Mouse (Mus musculus) ES-Bruce4 (cell line): Measurements from ENCODE around the gene Plppr3. TPM values are rescaled to one million over a fixed set of nuclear protein-coding genes. Genes with fewer than 3 reads are reported as not detected.
A peak's percentile ranks its signal among the peaks of the same experiment; 100 is the strongest.

Experiments used
- H3K27ac ChIP-seq: 2 replicates; pipeline ENCODE4 v1.5.1; 2012; ENCODE audit warnings: low read length, inconsistent platforms; ENCODE audit not compliant: insufficient read depth
- H3K27me3 ChIP-seq: 2 replicates; pipeline ENCODE4 v1.6.1; 2012; ENCODE audit warnings: mild to moderate bottlenecking, low read length, inconsistent platforms; ENCODE audit not compliant: control insufficient read depth, poor library complexity, insufficient read depth, severe bottlenecking
- H3K36me3 ChIP-seq: 2 replicates; pipeline ENCODE4 v1.6.1; 2012; ENCODE audit warnings: inconsistent platforms, mild to moderate bottlenecking, low read length, moderate library complexity; ENCODE audit not compliant: control insufficient read depth, poor library complexity, insufficient read depth, severe bottlenecking
- H3K4me1 ChIP-seq: one replicate; pipeline ENCODE4 v1.8.1; 2011; ENCODE audit warnings: low read length; ENCODE audit not compliant: control insufficient read depth, insufficient read depth
- H3K4me3 ChIP-seq: 2 replicates; pipeline ENCODE4 v1.5.1; 2011; ENCODE audit warnings: low read depth, mild to moderate bottlenecking, low read length
- H3K9ac ChIP-seq: 2 replicates; pipeline ENCODE4 v1.6.1; 2012; ENCODE audit warnings: low read depth, mild to moderate bottlenecking, inconsistent platforms; ENCODE audit not compliant: poor library complexity, severe bottlenecking
- H3K9me3 ChIP-seq: replicated peaks from 2 replicates; pipeline ENCODE4 v1.6.1; 2012; ENCODE audit warnings: mild to moderate bottlenecking, low read length, inconsistent platforms; ENCODE audit not compliant: control insufficient read depth, poor library complexity, insufficient read depth, severe bottlenecking
- CTCF ChIP-seq: IDR thresholded peaks from one replicate; pipeline ENCODE4 v1.8.1; 2011; ENCODE audit warnings: low read depth, low read length
- EP300 ChIP-seq: IDR thresholded peaks from 2 replicates; pipeline ENCODE4 v1.6.1; 2011; ENCODE audit warnings: low read depth, low read length; ENCODE audit not compliant: insufficient read depth
- POLR2A ChIP-seq: IDR thresholded peaks from one replicate; pipeline ENCODE4 v1.8.1; 2011; ENCODE audit warnings: low read length; ENCODE audit not compliant: insufficient read depth
- polyA plus RNA-seq: library from polyadenylated mRNA; stranded (reverse); fragments of >200 nt; gene quantifications from 2 replicates; pipeline ENCODE4 v1.2.4, GENCODE M21; 2011; ENCODE audit warnings: low read depth; ENCODE audit not compliant: missing spikeins, insufficient read depth, insufficient read length

Gene Plppr3
- polyA plus RNA-seq, 1 experiment, result 6.4 TPM

DNA sequence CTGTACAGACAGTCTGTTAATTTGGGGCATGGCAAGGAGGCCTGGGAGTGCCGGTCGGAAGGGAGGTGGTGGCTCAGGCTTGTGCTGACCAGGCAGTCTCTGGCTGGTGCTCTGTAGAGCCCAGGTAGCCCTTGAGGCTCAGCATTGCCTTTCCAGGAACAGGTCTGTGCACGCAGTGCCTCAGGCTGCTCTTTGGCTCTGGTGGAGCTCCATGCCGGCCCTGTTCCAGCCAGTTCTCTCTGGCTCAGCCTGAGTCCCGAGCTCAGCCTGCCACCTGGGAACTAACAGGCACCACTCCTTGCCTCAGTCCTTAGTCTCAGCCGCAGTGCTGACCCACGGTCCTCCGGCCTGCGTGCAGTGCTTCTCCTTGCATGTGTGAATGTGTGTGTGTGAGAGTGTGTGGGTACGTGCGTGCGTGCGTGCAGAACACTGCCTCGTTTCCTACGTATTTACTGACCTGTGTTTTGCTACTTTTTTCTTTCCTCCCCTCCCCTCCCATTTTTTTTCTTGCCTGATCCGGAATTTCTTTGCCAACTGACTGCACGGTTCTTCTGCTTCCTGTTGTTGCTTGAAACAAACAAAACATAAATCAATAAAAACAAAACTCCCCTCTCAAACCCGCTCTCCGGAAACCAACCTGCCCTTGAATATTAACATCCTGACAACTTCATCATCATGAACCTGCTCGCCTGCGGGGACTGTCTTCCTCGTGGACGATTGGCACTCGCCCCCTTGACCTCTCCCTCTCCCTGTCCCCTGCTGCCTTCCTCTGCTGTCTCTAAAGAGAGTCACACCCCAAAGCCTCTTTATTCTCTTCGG lies 13.0 kb downstream of the Plppr3 start:
- Histone ChIP-seq H3K9ac (no peak overlapping the region), H3K9me3 (no peaks in the 10 kb centered on the region), H3K27me3 (no peaks in the 10 kb centered on the region), H3K4me3 (no peak overlapping the region), H3K27ac (no peak overlapping the region), H3K4me1 (peaks cover 5% of the 10 kb centered on the region), H3K36me3 (peaks cover 62% of the 10 kb centered on the region)
- TF ChIP-seq EP300 (no peak), CTCF (no peak), POLR2A (no peak)

DNA sequence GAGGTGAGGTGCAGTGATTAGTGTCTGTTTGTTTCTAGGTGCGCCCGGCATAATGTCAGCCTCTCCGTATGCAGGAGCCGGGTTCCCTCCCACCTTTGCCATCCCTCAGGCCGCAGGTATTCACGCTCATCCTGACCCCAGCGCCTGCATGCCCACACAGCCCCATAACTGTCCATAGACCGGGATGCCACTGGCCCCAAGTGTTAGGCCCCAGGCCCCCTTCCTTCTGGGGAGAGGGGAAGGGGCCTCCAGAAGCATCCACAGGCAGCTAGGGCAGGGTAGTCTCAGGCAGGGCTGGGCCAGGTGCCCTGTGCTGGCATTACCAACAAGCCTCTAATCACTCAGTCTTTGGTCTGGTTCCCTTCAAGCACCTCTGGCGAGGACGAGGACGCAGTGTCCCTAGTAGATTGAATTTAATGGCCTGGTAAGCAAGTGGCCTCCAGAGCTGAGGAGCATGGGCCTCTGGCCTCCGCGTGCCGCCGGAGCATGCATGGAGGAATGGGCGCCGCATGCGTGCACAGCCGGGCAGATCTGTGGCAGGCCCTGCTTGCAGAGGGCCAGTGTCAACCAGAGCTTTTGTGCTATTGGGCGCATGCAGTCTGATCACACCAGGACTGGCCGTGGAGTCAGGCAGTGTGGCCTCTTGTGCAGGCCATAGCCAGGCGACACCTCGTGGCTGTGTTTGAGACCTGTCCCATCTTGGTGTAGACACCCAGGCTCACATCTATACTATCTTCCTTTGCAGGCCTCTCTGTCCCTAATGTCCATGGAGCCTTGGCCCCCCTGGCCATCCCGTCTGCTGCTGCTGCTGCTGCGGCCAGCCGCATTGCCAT lies 14.1 kb downstream of the Plppr3 start:
- no peak overlapping the region for H3K4me3 ChIP-seq
- H3K27ac ChIP-seq, result no peak overlapping the region
- H3K36me3 ChIP-seq, result peaks cover 65% of the 10 kb centered on the region
- TF ChIP-seq POLR2A, result no peak
- TF ChIP-seq EP300, result no peak
- TF ChIP-seq CTCF, result no peak
- no peak overlapping the region for H3K9ac ChIP-seq
- no peaks in the 10 kb centered on the region for H3K27me3 ChIP-seq
- peaks cover 5% of the 10 kb centered on the region for H3K4me1 ChIP-seq
- H3K9me3 ChIP-seq, result no peaks in the 10 kb centered on the region

DNA sequence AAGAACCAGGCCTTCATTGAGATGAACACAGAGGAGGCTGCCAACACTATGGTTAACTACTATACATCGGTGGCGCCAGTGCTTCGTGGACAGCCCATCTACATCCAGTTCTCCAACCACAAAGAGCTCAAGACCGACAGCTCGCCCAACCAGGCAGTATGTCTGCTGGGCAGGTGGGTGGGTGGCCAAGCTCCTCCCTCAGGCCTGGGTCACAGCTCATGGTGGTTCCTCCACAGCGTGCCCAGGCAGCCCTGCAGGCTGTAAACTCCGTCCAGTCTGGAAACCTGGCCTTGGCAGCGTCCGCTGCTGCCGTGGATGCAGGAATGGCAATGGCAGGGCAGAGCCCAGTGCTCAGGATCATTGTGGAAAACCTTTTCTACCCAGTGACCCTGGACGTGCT lies 15.3 kb downstream of the Plppr3 start:
- Histone ChIP-seq H3K27ac (no peak overlapping the region), H3K4me3 (no peak overlapping the region), H3K4me1 (peaks cover 5% of the 10 kb centered on the region), H3K27me3 (no peaks in the 10 kb centered on the region), H3K36me3 (peaks cover 65% of the 10 kb centered on the region), H3K9ac (no peak overlapping the region), H3K9me3 (no peaks in the 10 kb centered on the region)
- TF ChIP-seq EP300 (no peak), POLR2A (no peak)

DNA sequence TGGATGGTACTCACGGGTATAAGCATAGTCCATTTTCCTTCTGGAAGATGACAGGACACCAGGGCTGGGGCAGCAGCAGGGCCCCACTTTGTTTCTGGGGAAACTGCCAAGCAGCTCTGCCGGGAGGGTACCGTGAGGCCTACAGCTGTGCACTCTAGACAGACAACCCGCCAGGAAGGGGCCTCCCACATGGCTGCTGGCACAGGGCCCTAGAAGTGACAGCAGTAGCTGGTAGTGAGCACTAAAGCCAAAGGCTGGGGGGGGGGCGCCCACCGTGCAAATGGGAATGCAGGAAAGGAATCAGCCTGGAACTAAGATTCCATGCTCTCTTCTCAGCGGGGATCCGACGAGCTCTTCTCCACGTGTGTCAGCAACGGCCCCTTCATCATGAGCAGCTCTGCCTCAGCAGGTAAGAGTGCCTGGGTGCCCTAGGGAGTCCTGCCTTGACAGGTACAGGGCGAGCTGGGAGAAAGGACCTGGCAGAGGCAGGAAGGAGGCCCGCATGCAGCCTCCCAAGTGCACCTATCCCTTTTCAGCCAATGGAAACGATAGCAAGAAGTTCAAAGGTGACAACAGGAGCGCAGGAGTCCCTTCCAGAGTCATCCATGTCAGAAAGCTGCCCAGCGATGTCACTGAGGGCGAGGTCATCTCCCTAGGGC lies 15.9 kb downstream of the Plppr3 start:
- TF ChIP-seq POLR2A (no peak), EP300 (no peak), CTCF (no peak)
- Histone ChIP-seq H3K27ac (no peak overlapping the region), H3K4me3 (no peak overlapping the region), H3K4me1 (peaks cover 5% of the 10 kb centered on the region), H3K36me3 (peaks cover 65% of the 10 kb centered on the region), H3K27me3 (no peaks in the 10 kb centered on the region), H3K9me3 (no peaks in the 10 kb centered on the region), H3K9ac (no peak overlapping the region)

DNA sequence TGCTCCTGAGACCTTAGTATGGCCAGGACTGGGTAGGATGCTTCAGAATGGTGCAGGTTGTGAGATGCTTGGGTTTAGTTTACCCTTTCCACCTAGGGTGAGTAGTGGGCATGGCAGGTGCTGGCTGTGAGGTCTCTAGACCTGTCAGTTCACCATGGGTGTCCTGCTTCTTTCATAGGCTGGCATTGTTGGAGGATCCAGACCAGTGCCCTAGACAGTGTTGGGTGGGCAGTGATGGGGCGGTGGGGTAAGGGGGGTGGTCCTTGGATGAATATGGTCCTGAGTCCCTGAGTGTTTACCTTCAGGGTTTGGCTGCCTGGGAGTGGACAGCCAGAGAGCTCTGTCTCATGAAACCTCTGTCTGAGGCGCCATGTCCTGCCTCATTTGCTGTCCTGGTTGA lies 16.5 kb downstream of the Plppr3 start:
- H3K36me3 ChIP-seq, result peaks cover 62% of the 10 kb centered on the region
- H3K27me3 ChIP-seq, result no peaks in the 10 kb centered on the region
- TF ChIP-seq POLR2A (no peak), EP300 (no peak), CTCF (no peak)
- H3K4me3 ChIP-seq, result no peak overlapping the region
- H3K9me3 ChIP-seq, result no peaks in the 10 kb centered on the region
- H3K4me1 ChIP-seq, result peaks cover 5% of the 10 kb centered on the region
- H3K9ac ChIP-seq, result peak overlapping the region; percentile 93; the same call in 1 of the 2 replicates
- 0 out of 2 replicates have a peak overlapping the region, but pooled peaks have one; percentile 9 for H3K27ac ChIP-seq

DNA sequence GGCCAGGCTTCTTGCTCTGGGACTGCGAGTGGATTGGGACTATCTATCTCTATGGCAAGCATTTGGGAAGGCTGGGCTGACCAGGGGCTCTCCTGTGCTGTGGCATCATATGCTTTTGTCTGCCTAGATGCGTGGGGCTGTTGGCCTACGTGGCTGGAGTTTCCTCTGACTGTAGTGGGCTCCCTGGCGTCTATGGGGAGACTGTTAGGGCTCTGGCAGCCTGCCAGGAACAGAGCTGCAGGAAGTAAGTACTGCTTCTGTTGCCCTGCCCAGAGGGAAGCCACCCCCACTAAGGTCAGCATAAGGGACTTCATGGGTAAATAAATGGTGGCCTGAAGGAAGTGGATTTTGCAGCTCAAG lies 17.0 kb downstream of the Plppr3 start:
- peaks cover 5% of the 10 kb centered on the region for H3K4me1 ChIP-seq
- no peak for TF ChIP-seq POLR2A
- H3K27me3 ChIP-seq, result no peaks in the 10 kb centered on the region
- peaks cover 57% of the 10 kb centered on the region for H3K36me3 ChIP-seq
- no peaks in the 10 kb centered on the region for H3K9me3 ChIP-seq
- H3K9ac ChIP-seq, result peak overlapping the region; percentile 93; the same call in 1 of the 2 replicates
- 0 out of 2 replicates have a peak overlapping the region, but pooled peaks have one; percentile 9 for H3K27ac ChIP-seq
- peak overlapping the region; percentile 60; the same call in 1 of the 2 replicates for H3K4me3 ChIP-seq
